Mouse (Mus musculus): Measurements from ENCODE around the gene Wdr61.

The Wdr61 gene

DNA sequence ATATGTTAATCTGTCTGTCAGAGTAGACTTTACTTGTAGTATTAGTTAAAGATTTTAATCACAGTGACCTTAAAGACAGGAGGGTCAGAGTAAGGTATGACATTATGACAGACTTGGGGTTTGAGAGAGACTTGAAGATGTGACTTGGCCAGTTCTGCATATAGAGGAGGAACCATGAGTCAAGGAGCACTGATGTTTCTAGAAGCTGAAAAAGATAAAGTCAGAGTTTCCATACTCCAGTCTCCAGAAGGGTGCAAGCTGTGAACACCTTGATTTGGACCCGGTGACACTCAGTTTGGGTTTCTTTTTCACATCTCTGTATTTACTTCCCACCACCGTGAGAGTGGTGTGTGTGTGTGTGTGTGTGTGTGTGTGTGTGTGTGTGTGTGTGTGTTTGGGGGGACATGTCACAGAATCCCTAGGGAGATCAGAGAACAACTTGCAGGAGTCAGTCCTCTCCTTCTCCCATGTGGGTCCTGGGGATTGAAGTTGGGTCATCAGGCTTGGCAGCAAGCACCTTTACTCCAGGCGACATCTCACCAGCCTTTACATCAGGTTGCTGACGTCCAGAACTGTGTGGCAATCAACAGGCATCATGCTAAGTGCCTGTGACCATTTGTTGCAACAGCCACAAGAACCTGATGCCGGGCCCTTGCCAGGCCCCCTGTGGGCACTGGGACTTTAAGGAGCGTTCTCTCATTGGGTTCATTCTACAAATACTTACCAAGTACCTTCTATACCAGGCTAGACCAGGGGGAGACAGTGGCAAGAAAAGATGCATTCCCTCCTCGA, 50.3 kb downstream of the Wdr61 start:
- DNase-seq (ENCODE audit: low spot score in 2 of 2): no peak

DNA sequence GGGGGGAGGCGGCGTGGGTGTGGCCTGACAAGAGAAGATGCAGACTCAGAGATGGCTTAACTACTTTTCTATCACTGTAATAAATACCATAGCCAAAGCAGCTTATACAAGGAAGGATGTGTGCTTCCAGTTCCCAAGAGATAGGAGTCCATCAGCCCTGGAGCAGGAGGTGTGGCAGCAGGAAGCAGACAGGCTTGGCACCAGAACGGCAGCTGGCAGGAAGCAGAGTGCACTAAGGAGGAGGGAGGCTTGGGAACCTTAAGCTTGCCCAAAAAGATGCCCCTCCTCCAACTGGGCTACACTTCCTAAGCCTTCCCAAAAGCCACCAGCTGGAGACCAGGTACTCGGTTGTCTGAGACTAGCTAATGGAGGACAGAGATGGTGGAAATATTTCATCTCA, 51.5 kb downstream of the Wdr61 start:
- no peak for DNase-seq (ENCODE audit: low spot score in 2 of 2)

DNA sequence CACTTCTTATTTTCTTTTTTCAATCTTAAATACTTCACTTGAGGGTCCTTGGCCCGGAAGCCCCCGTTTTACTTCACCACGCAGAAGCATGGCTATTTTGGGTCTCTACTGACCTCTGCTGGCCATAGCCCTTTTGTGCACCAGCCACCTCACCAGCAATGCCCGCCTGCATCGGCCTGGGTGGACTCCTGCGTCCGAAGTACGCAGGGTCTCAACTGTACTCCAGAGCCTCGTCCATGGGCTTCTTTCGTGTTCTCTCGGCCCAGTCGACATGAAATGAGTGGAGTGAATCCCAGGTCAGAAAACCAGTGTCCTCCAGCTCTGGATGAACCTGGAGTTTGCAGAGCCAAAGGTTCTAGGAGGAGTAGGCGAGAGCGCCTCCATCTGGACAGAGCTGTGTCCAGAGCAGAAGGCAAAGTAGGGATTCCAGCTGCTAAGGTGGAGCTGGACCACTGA, 57.8 kb downstream of the Wdr61 start:
- peak; percentile 14 to 44 for DNase-seq (ENCODE audit: low spot score in 2 of 2)

DNA sequence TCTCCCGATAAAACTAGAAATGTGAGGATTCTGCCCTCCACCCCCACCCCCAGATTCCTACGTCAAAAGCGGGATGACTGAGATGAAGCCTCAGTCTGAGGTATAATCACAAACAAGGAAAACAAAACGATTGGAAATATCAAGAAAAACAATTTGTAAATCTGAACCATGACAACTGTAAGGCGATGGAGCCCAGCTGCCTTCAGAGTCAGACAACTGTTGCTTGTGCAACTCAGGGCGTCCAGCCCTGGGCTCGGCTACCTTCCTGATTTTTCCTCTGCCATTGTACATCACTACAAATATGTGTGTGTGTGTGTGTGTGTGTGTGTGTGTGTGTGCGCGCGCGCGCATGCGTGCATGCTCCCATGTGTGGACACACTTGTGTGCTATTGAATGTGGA, 60.4 kb downstream of the Wdr61 start:
- DNase-seq (ENCODE audit: low spot score in 2 of 2): no peak

DNA sequence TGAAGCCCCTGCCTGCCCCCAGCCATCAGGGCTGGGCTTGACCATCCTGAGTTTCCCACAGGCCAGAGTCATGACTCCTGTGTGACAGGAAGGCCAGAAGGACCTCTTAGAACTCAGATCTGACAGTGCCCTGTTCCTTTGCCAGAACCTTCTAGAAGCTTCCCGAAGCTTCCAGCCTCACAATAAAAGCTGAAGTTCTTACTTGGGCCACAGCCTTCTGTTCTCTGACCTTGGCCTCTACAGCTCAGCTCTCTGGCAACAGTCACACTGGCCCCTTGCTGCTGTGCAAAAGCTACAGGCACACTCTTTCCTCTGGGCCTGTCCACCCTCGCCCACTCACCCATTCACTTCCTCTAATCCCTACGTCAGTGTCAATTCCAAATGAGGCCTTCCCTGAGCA, 62.4 kb downstream of the Wdr61 start:
- DNase-seq (ENCODE audit: low spot score in 2 of 2): no peak

DNA sequence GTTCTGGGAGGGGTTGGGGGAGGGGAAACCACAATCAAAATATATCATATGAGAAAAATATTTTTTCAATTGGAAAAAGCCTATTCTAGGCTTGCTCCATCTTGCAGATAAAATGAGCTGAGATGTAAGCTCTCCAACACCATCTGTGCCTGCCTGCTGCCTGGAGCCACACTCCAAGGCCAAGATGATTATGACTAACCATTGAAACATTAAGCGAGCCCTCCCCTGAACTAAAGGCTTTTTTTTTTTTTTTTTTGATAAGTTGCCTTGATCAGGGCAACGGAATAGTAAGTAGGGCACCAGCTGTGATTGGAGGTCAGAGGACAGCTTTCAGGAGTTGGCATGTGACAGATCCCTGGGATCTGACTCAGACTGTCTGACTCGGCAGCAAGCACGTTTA, 65.9 kb downstream of the Wdr61 start:
- DNase-seq (ENCODE audit: low spot score in 2 of 2): no peak

DNA sequence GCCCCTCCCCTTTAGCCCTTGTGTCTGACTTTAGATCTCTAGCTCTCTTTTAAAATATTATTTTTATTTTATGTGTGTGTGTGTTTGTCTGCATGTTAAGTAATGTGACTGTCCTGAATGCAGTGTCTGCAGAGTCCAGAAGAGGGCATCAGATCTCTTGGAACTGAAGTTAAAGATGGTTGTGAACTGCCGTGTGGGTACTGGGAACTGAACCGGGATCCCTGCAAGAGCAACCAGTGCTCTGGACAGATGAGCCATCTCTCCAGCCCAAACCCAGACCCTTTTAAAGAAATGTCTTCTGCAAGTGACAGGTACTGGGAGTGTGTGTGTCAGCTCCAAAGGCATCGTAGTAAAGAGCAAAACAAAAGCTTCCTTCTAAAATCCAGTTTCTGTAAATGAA, 68.2 kb downstream of the Wdr61 start:
- no peak for DNase-seq (ENCODE audit: low spot score in 2 of 2)

Measured in heart, adult 9 months (tissue).